Comparison of ENCODE assay signal across 9 mouse cellular contexts in the genomic region with DNA sequence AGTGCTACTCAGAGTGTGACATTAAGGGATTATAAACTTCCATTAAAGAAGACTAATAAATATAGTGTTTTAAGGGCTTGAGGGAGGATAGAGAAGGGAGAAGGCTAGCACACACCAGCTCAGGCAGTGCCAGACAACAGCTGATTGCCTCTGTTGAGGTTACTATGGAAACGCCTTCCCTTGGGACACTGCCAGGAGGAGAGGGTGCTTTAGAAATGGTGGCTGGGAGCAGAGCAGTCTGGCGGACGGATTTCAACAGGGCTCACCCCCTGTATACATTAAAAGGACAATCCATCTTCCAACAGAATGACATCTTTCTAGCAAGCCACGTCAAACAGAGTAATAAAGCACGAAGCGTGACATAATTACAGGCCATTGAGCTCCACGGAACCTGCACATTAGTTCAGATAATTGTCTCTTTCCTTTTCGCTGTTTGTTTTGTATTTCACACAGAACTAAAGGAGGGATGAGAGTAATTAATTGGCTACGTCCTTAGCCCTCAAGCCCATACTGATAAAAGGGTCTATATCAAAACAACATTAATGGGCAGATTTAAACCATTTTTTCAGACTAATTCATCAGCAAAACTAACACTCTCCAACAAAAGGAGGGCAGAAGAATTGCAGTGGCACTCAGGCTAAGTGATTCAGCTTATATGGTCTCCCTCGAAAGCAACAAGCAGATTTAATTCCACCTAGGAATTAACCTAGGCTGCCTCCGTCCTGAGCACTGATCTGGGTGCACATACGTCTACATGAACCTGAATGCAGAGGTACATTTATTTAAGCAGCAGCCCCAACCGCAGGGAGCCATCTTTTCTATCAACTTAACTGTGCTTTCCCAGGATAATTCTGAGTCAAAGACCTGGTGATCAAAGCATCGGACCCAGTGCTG.
DNase-seq lines count a peak whose midpoint lies in the region; ATAC-seq and TF ChIP-seq lines count a peak whose summit lies in the region.
"Had no signal": no experiment of that assay in that cellular context is flagged by ENCODE, and none has a peak within 500 bp of the region (broad histone marks: within the 10 kb centered on the region; RNA-seq: fewer than 3 reads in every experiment).

No protein-coding gene starts in this region.

- no peaks in the 10 kb centered on the region for H3K36me3 ChIP-seq in C2C12 (ENCODE audit: control insufficient read depth, insufficient read depth)
- no peaks in the 10 kb centered on the region for H3K36me3 ChIP-seq in embryonic facial prominence, embryonic 12.5 days
- H3K36me3 ChIP-seq in hindbrain, embryonic 16.5 days (ENCODE audit: control insufficient read depth, insufficient read depth, low read length) = no peaks in the 10 kb centered on the region

- DNase-seq in adrenal gland, adult 8-10 months = peak; percentile 64
- DNase-seq in layer of hippocampus, postnatal 36 days = peak; percentile 83 to 84
- DNase-seq in mesoderm, embryonic 11.5 days (ENCODE audit: low read depth, low spot score) = peak; percentile 95
- DNase-seq in right cerebral cortex, postnatal 25 days = peak; percentile 76
- no peak for DNase-seq in thymus, postnatal 14 days

- no peaks in the 10 kb centered on the region for H3K79me3 ChIP-seq in C2C12 (ENCODE audit: low read depth)

- H3K27ac ChIP-seq in embryonic facial prominence, embryonic 12.5 days = 0 out of 2 replicates have a peak overlapping the region, but pooled peaks have one; percentile 6
- peak overlapping the region; percentile 87 for H3K27ac ChIP-seq in hindbrain, embryonic 16.5 days (ENCODE audit: low read depth, low read length)
- H3K27ac ChIP-seq: macrophage had no signal

- peak overlapping the region; percentile 33 for H3K4me2 ChIP-seq in embryonic facial prominence, embryonic 12.5 days (replicated peaks)
- H3K4me2 ChIP-seq in hindbrain, embryonic 16.5 days (ENCODE audit: low read length) = peak overlapping the region; percentile 39

- TF ChIP-seq CTCF in C2C12 (IDR thresholded peaks at IDR 0.05; ENCODE audit: control insufficient read depth, insufficient read depth, insufficient read length) = no peak

- H3K9ac ChIP-seq in embryonic facial prominence, embryonic 12.5 days = no peak overlapping the region
- peak overlapping the region; percentile 43; the same call in 1 of the 2 replicates for H3K9ac ChIP-seq in hindbrain, embryonic 16.5 days (ENCODE audit: low read depth, low read length)

- H3K4me3 ChIP-seq in C2C12 (ENCODE audit: insufficient read depth, poor library complexity, severe bottlenecking) = no peak overlapping the region
- no peak overlapping the region for H3K4me3 ChIP-seq in embryonic facial prominence, embryonic 12.5 days
- H3K4me3 ChIP-seq in hindbrain, embryonic 16.5 days (ENCODE audit: low read length) = 0 out of 2 replicates have a peak overlapping the region, but pooled peaks have one; percentile 8

- peak; percentile 67; the same call in 1 of the 2 replicates for ATAC-seq in embryonic facial prominence, embryonic 12.5 days (ENCODE audit: insufficient number of reproducible peaks, insufficient read depth, low FRiP score, low TSS enrichment)
- ATAC-seq in hindbrain, embryonic 16.5 days = peak; percentile 95

- H3ac ChIP-seq in C2C12 (ENCODE audit: control insufficient read depth, insufficient read length, low read depth) = no peak overlapping the region

- H3K27me3 ChIP-seq in C2C12 (ENCODE audit: control insufficient read depth, insufficient read depth, insufficient read length) = no peaks in the 10 kb centered on the region
- no peaks in the 10 kb centered on the region for H3K27me3 ChIP-seq in embryonic facial prominence, embryonic 12.5 days
- H3K27me3 ChIP-seq in hindbrain, embryonic 16.5 days (replicated peaks; ENCODE audit: control insufficient read depth, insufficient read depth, low read length) = no peaks in the 10 kb centered on the region

- 25% methylated on average over 14 of the region's 14 CpGs for WGBS in embryonic facial prominence, embryonic 12.5 days
- 10% methylated on average over 14 of the region's 14 CpGs for WGBS in hindbrain, embryonic 16.5 days

- peaks cover 8% of the 10 kb centered on the region for H3K4me1 ChIP-seq in embryonic facial prominence, embryonic 12.5 days
- peaks cover 15% of the 10 kb centered on the region for H3K4me1 ChIP-seq in hindbrain, embryonic 16.5 days (ENCODE audit: control insufficient read depth, insufficient read depth, low read depth, low read length)

- H3K9me3 ChIP-seq in embryonic facial prominence, embryonic 12.5 days = no peaks in the 10 kb centered on the region
- no peaks in the 10 kb centered on the region for H3K9me3 ChIP-seq in hindbrain, embryonic 16.5 days (ENCODE audit: control insufficient read depth, low read length)

- H3K79me2 ChIP-seq in C2C12 (ENCODE audit: control insufficient read depth, insufficient read depth) = no peaks in the 10 kb centered on the region

TF ChIP-seq in C2C12, 6 proteins besides CTCF, POLR2A, EP300 and RAD21:
- no peak for TF ChIP-seq USF1 (IDR thresholded peaks at IDR 0.05; ENCODE audit: low read depth)
- peak; percentile 16 for TF ChIP-seq MYOD1 (IDR thresholded peaks at IDR 0.05; ENCODE audit: control insufficient read depth, insufficient read length, low read depth)
